Mouse (Mus musculus) pancreas, adult 10 weeks (tissue): ENCODE results near the gene Msrb2. TPM values are rescaled to one million over a fixed set of nuclear protein-coding genes. Genes with fewer than 3 reads are reported as not detected.

Experiments used
- polyA plus RNA-seq: library from polyadenylated mRNA; stranded (reverse); fragments of 350-450 nt; fragmentation: Illumina TruSeq; extraction: RNeasy Lipid Tissue Mini Kit (QIAGEN cat#74804); gene quantifications from one replicate; pipeline ENCODE4 v1.2.3, GENCODE M21; 2015; ENCODE audit warnings: low read depth, low replicate concordance; ENCODE audit not compliant: insufficient read depth

The Msrb2 gene
- 5.3 TPM for polyA plus RNA-seq

DNA sequence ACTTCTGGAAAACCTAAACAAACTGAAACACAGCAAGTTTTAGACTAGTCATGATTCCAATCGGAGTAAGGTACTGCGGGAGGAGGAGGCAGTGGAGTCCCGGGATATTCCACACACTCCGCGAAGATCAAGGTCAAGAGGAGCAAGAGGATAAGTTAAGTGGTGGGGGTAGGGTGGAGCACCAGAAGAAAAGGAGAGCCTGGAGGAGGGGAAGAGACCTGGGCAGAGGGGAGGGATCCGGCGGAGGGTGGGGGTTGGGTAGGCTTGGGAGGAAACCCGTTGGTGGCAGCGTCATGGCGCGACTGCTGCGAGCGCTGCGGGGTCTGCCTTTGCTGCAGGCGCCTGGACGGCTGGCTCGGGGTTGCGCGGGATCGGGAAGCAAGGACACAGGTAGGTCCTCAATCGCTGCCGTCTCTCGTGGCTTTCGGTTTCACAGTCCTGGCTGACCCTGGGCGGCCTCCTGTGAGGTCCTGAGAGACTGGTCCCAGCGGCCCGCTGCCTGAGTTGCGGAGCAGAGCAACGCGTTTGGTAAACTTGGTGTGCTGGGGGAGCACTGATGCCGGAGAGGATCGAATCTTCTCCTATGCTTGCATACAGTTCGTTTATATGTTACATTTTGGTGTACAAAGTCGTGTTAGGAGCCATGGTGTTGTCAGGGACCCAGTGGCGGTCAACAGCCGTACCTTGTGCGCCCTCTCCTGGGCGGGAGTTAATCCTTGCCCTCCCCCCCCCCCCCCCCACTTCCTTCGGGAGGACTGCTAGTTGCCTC, at the start of gene Msrb2:
Msrb2 (plus strand) TSS at position 51 of the 769 bp plus-strand sequence.

Other genes starting within 250 kb of the Msrb2 start
- gene Armc3, start 172.1 kb upstream of the Msrb2 start, polyA plus RNA-seq: not detected
- gene Ptf1a, start 74.2 kb downstream of the Msrb2 start, polyA plus RNA-seq: 17.0 TPM
- 0.72 TPM for gene 4921504E06Rik, start 182.5 kb downstream of the Msrb2 start, polyA plus RNA-seq